Mouse (Mus musculus) MEL (cell line): ENCODE measurements at regions not wholly inside any gene's neighbourhood (a gene's known extent, or its start where the extent isn't known, plus 50 kb on each side); places are given as distances from the start of the nearest gene placed in this dataset.

ENCODE experiments used
- MAZ ChIP-seq: IDR thresholded peaks from 2 replicates; pipeline ENCODE4 v1.6.1; 2012; ENCODE audit warnings: low read depth, mild to moderate bottlenecking, inconsistent platforms, low read length, improper control_type of control experiment
- POLR2A ChIP-seq, 2 experiments: IDR thresholded peaks; 2 replicates each; pipeline ENCODE4 v1.6.1; 2011 to 2012; ENCODE audit warnings: low read length in 2 of 2, mild to moderate bottlenecking in 2 of 2, control low read depth in 1 of 2, improper control_type of control experiment in 1 of 2, low read depth in 1 of 2, moderate library complexity in 1 of 2; ENCODE audit not compliant: control insufficient read depth in 1 of 2, insufficient read depth in 1 of 2, poor library complexity in 1 of 2

- TF ChIP-seq POLR2A (IDR thresholded peaks at IDR 0.05; ENCODE audit: control insufficient read depth in 1 of 2, insufficient read depth in 1 of 2, low read depth in 1 of 2, low read length in 2 of 2, poor library complexity in 1 of 2) (no peak), MAZ (no peak)
Measured at GRCm38 (mm10) chr2:179148194-179148593, 294.0 kb upstream of the Cdh4 start.
